Mouse (Mus musculus) MN1 (cell line): ENCODE data around the gene Imp3.
"Not testable (repeated sequence)": the region's sequence is repeated elsewhere in the genome, so short reads cannot be mapped to it uniquely, and the experiment has no call there.

Source experiments
- DNase-seq: peaks from one replicate; pipeline ENCODE4 v3.0.0-alpha.2; 2016; ENCODE audit warnings: low spot score

The Imp3 gene

GRCm38 (mm10) chr9:56937223-56938160 is at the start of gene Imp3:
TSS of gene Imp3 (plus strand) at chr9:56937475.
- DNase-seq, result peak; percentile 97

GRCm38 (mm10) chr9:56887581-56887980 is 49.7 kb upstream of the Imp3 start:
- DNase-seq, result no peak

- DNase-seq, result peak; percentile 89
Observed at GRCm38 (mm10) chr9:56889817-56890216, 47.5 kb upstream of the Imp3 start.

- DNase-seq, result no peak
Observed at GRCm38 (mm10) chr9:56890522-56891250, 46.6 kb upstream of the Imp3 start.

GRCm38 (mm10) chr9:56891517-56892011 is 45.7 kb upstream of the Imp3 start:
- DNase-seq, result peak; percentile 89

GRCm38 (mm10) chr9:56892111-56892510 is 45.2 kb upstream of the Imp3 start:
- DNase-seq, result no peak

- DNase-seq, result no peak
Observed at GRCm38 (mm10) chr9:56893313-56893712, 44.0 kb upstream of the Imp3 start.

GRCm38 (mm10) chr9:56894006-56894405 is 43.3 kb upstream of the Imp3 start:
- DNase-seq, result peak; percentile 82

- no peak for DNase-seq
Observed at GRCm38 (mm10) chr9:56896779-56897178, 40.5 kb upstream of the Imp3 start.

GRCm38 (mm10) chr9:56899409-56899808 is 37.9 kb upstream of the Imp3 start:
- DNase-seq, result no peak

GRCm38 (mm10) chr9:56900060-56900459 is 37.2 kb upstream of the Imp3 start:
- DNase-seq, result no peak

- DNase-seq, result no peak
Observed at GRCm38 (mm10) chr9:56900571-56900970, 36.7 kb upstream of the Imp3 start.

GRCm38 (mm10) chr9:56901187-56901586 is 36.1 kb upstream of the Imp3 start:
- DNase-seq, result no peak

GRCm38 (mm10) chr9:56903662-56904061 is 33.6 kb upstream of the Imp3 start:
- no peak for DNase-seq

GRCm38 (mm10) chr9:56907549-56907948 is 29.7 kb upstream of the Imp3 start:
- peak; percentile 51 for DNase-seq

- not testable (repeated sequence) for DNase-seq
Observed at GRCm38 (mm10) chr9:56909991-56910390, 27.3 kb upstream of the Imp3 start.

- DNase-seq, result no peak
Observed at GRCm38 (mm10) chr9:56911017-56911416, 26.3 kb upstream of the Imp3 start.

- no peak for DNase-seq
Observed at GRCm38 (mm10) chr9:56913991-56914390, 23.3 kb upstream of the Imp3 start.

- no peak for DNase-seq
Observed at GRCm38 (mm10) chr9:56915116-56915515, 22.2 kb upstream of the Imp3 start.

GRCm38 (mm10) chr9:56915695-56916410 is 21.4 kb upstream of the Imp3 start:
- DNase-seq, result no peak

- no peak for DNase-seq
Observed at GRCm38 (mm10) chr9:56917131-56917530, 20.1 kb upstream of the Imp3 start.

- DNase-seq, result no peak
Observed at GRCm38 (mm10) chr9:56918466-56918865, 18.8 kb upstream of the Imp3 start.
